In the genomic region with DNA sequence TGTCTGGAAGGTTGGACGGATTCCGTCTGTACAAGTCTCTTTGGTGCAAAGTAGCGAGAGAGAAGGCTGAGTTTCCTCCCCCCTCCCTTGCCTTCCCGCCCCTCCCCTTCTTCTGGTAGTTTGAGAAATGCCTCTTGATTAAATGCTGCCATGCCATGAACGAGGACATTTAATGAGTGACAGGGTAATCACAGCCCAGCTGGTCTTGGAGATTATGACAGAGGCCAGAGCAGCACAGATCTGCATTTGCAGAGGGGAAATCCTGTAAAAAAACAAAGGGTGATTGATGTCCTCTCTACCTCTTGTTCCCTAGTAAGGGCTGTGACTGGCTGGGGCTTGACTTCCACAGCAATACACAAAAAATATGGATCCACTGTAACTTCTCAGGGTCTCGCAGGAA, we compare ENCODE assay signal across 18 mouse cellular contexts.
"Had no signal": no experiment of that assay in that cellular context is flagged by ENCODE, and none has a peak within 500 bp of the region (broad histone marks: within the 10 kb centered on the region; RNA-seq: fewer than 3 reads in every experiment).

No protein-coding gene starts in this region.

- H3K27me3 ChIP-seq: limb, embryonic 15.5 days; neural tube, embryonic 13.5 days; neural tube, embryonic 15.5 days had no signal

- H3K9me3 ChIP-seq: limb, embryonic 15.5 days; liver, embryonic 12.5 days; midbrain, embryonic 10.5 days; midbrain, embryonic 12.5 days; neural tube, embryonic 13.5 days; neural tube, embryonic 15.5 days had no signal

- H3K27ac ChIP-seq: limb, embryonic 15.5 days; liver, embryonic 12.5 days; liver, embryonic 14.5 days; midbrain, embryonic 10.5 days; midbrain, embryonic 12.5 days; neural tube, embryonic 13.5 days; neural tube, embryonic 15.5 days had no signal

- ATAC-seq: liver, embryonic 12.5 days; midbrain, embryonic 16.5 days had no signal

- H3K4me3 ChIP-seq: limb, embryonic 15.5 days; liver, embryonic 12.5 days; midbrain, embryonic 10.5 days; midbrain, embryonic 12.5 days; myocyte; neural tube, embryonic 13.5 days; neural tube, embryonic 15.5 days had no signal

- H3K4me2 ChIP-seq: limb, embryonic 15.5 days; liver, embryonic 12.5 days; midbrain, embryonic 12.5 days; neural tube, embryonic 13.5 days; neural tube, embryonic 15.5 days had no signal

- H3K36me3 ChIP-seq: limb, embryonic 15.5 days; liver, embryonic 12.5 days; midbrain, embryonic 10.5 days; midbrain, embryonic 12.5 days; neural tube, embryonic 13.5 days; neural tube, embryonic 15.5 days had no signal

- H3K9ac ChIP-seq: limb, embryonic 15.5 days; liver, embryonic 12.5 days; liver, embryonic 14.5 days; midbrain, embryonic 12.5 days; neural tube, embryonic 13.5 days; neural tube, embryonic 15.5 days had no signal

- DNase-seq: lung, adult 18-20 months; midbrain, embryonic 14.5 days; right cerebral cortex, adult 18-20 months; right cerebral cortex, postnatal 25 days; right cerebral cortex, postnatal 4 days; spleen, adult 18-20 months; thymus, adult 18-20 months; thymus, postnatal 14 days; thymus, postnatal 36 days had no signal
